Mouse (Mus musculus): ENCODE data around the gene Asns. TPM values are rescaled to one million over a fixed set of nuclear protein-coding genes. Genes with fewer than 3 reads are reported as not detected.

Gene Asns
- 73.1 and 88.6 TPM in 2 replicates for polyA plus RNA-seq (2015; fragmentation: Nextera tagmentation; extraction: Ambion mirVana)

DNA sequence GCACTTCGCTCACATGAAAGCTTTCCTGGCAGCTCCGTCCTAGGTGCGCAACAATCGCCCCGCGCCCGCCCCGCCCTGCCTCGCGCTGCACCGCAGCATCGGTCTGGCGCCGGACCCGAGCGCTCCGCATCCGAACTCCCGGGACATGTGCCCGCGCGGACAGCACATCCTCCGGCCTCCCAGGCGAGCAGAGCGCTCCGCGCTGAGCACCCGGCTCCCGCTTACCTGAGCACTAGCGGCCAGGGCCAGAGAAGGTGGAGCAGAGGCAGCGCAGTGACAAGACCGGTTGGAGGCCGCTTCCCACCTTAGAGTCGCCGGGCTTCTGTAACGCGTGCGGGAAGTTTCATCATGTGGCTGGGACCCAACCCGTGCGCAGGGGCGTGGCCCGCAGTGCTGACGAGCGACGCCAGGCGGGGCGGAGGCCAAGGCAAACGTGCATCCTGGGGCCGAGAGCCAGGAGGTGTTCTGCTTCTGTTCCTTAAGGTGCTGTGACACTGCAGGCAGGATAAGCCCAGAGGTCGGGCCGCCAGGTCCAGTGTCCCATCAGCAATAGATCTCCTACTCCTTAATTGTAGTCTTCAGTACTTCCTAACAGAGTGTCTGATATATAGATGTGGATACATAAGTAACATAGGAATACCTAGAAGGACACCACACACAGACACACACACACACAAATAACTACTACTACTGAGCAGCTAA, at the start of gene Asns:
TSS of gene Asns (minus strand) at position 371 of the 702 bp plus-strand sequence.

Other genes with a start within 250 kb of the Asns start
- 0.18 and 0.36 TPM in 2 replicates for gene Tac1, start 138.4 kb downstream of the Asns start, polyA plus RNA-seq (2015; fragmentation: Nextera tagmentation; extraction: Ambion mirVana)
- 2.5 and 2.9 TPM in 2 replicates for gene C1galt1, start 151.6 kb upstream of the Asns start, polyA plus RNA-seq (2015; fragmentation: Nextera tagmentation; extraction: Ambion mirVana)

Measured in skeletal muscle tissue, postnatal 0 days (tissue).